Mouse (Mus musculus) cerebellum, adult 2 months (tissue): ENCODE measurements at regions not wholly inside any gene's neighbourhood (a gene's known extent, or its start where the extent isn't known, plus 50 kb on each side); places are given as distances from the start of the nearest gene placed in this dataset.

Experiments used
- CTCF ChIP-seq: fragments of 200-500 bp; IDR thresholded peaks from 2 replicates; pipeline ENCODE4 v1.5.1; 2011; ENCODE audit warnings: low read depth, mild to moderate bottlenecking, control low read depth, low read length, moderate library complexity, borderline replicate concordance; ENCODE audit not compliant: insufficient read depth
- POLR2A ChIP-seq: fragments of 200-500 bp; IDR thresholded peaks from 2 replicates; pipeline ENCODE4 v1.6.1; 2011; ENCODE audit warnings: low read length, control low read depth, borderline replicate concordance; ENCODE audit not compliant: insufficient read depth

DNA sequence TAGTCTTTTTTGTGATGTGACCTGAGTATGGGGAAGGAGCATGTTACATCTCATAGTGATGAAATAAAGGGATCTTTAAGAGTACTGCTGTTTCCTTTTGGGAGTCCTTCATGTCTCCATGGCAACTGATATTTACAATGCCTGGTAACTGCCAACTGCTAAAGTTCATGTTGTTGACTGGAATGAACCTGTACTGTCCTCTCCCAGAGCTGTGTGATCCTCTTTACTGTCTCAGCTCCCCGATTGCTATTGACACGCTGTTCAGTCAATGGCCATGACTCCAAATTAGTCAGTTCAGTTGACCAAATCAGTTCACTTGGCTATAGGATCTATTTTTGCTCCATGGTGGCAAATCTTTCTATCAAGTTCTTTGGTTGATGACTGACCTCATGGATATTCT is 167.8 kb upstream of the H2al1a start:
- TF ChIP-seq CTCF (no peak), POLR2A (no peak)
